Mouse (Mus musculus) cerebellum, adult 2 months (tissue): ENCODE results near the gene Exosc8.

Experiments used
- CTCF ChIP-seq: fragments of 200-500 bp; IDR thresholded peaks from 2 replicates; pipeline ENCODE4 v1.5.1; 2011; ENCODE audit warnings: low read depth, mild to moderate bottlenecking, control low read depth, low read length, moderate library complexity, borderline replicate concordance; ENCODE audit not compliant: insufficient read depth
- POLR2A ChIP-seq: fragments of 200-500 bp; IDR thresholded peaks from 2 replicates; pipeline ENCODE4 v1.6.1; 2011; ENCODE audit warnings: low read length, control low read depth, borderline replicate concordance; ENCODE audit not compliant: insufficient read depth

DNA sequence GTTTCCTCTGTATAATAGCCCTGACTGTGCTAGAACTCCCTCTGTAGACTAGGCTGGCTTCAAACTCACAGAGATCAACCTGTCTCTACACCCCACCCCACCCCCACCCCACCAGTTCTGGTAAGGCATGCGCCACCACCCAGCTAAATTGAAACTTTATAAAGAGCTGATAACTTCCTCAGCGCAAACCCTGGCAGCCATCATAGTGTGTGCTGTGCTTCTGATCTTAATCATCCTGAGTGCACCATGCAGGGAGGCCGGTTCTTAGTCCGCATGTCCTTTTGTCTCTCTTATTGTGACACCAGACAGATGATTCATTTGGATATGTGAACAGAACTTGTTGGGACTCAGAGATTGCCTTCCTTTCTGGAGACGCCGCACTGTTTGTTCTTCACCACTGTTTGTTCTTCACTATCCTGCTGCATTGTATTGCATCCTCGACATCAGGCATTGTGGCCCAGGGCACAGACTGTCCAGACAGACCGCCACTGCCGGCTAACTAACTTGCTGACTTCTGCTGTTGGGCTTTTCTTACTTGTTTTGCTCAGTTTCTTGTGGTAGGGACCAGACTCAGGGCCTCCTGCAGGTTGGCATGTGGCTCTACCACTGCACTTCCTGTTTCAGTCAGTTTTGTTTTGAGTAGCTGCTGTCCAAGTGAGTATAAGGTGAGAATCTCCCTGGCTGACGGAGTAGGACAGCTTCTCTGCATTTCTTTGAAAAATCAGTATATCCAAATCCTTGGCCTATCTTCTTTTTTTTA, 11.3 kb downstream of the Exosc8 start:
- TF ChIP-seq CTCF: no peak
- TF ChIP-seq POLR2A: no peak
